Mouse (Mus musculus): Measurements from ENCODE around the gene Ppp1r14c.

DNA sequence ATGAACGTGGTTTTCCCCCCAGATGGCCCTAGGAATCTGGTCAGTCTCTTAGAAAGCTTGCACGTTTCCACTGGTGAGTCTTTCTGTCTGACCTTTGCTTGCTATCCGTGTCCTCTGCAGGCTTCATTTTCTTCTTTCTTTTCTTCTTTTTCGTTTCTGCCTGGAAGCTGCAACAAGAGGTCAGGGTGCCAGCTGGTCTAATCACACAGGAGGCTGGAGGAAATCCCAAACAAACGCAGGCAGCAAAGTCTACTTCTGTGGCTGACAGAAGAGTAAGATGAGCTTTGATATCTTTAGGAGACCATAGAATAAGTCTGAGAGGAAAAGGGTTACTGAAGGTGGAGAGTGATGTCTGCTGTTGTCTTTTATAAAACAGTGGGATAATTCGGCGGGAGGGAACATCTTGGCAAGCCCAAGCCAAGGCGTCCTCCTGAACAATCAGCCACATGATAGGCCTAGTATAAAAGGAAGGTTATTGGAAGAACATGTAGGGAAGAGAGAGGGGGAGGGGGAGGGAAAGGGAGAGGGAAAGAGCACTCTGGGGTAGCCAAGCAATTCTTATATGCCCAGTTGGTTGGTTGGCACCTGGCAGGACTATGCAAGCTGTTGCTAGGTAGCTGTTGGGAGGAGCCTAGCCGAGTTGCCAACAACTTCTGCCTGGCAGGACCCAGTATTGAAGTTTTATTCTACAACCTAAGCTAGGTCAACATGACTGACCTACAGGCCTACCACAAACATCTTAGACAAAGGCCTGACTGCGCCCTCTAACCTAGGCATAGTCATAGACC, 30.3 kb downstream of the Ppp1r14c start:
- TF ChIP-seq POLR2A (IDR thresholded peaks at IDR 0.05; ENCODE audit: borderline replicate concordance, extremely low read depth, low read depth, low read length) (no peak), CTCF (IDR thresholded peaks at IDR 0.05; ENCODE audit: insufficient read depth, low read length) (no peak)

Data from lung, adult 2 months (tissue).